Mouse (Mus musculus): ENCODE data around the gene Agmo. TPM values are rescaled to one million over a fixed set of nuclear protein-coding genes. Genes with fewer than 3 reads are reported as not detected.

The Agmo gene
- total RNA-seq, 2 experiments from 2014 or later = 4.0 to 4.8 TPM

DNA sequence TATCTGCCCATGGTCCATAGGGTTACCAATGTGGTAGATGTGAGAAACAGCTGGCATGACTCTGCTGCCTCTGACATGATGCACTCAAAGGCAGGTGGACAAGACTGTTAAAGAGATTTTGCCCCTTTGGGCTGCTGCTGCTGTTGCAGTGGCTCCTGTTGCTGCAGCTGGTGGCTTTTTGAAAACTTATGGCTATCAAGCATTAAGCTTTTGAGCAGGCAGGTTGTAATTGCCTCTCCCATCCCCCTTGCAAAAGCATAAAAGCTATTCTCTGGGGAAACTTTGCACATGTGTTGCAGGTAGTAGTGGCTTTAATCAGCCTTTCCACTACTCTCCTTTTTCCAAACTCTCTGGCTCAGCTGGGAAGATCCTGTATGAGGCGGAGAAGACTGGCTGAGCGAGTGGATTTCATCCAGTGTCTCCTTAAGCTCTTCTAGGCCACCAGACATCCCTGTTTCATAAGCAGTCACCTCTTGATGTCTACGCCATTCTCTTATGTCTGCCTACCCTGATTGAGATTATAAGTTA is 201.1 kb downstream of the Agmo start:
- no peak for DNase-seq

DNA sequence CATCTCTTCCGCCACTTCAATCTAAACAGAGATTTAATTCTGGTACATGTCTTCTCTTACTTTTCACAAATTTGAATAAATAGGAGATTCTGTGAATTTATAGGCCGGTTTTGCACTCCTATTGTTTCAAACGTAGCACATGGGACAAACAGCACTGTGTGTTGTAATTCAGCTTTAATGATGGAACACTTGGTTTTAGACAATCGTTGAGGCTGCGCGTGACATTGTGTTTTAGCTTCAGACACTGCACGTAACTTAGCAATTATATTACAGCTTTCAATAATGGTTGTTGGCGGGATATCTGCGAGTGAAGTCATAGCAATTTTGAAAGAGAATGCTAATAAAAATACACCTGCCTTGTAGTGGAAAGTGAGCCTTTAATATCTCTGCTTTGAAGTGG is 203.8 kb downstream of the Agmo start:
- DNase-seq = no peak

DNA sequence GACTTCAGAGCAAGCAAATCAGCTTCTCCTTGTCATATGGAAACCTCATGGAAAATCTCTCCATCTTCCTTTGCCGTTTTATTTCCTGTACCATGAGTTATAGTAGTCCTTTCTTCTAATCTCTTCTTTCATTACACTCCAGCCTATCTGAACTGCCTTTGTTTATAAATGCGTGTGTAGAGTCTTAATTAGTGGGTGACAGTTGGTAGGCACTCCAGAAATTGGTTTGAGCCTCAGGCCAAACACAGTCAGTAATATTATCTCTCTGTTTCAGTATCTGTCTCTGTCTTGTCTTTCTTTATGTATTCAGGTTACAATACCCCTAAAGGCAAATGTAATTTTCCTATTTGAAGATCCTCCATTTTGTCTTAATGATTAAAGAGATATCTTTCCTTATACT is 208.2 kb downstream of the Agmo start:
- DNase-seq = no peak

- peak; percentile 24 to 31 for DNase-seq
Observed at GRCm38 (mm10) chr12:37450366-37451156, 209.1 kb downstream of the Agmo start.

DNA sequence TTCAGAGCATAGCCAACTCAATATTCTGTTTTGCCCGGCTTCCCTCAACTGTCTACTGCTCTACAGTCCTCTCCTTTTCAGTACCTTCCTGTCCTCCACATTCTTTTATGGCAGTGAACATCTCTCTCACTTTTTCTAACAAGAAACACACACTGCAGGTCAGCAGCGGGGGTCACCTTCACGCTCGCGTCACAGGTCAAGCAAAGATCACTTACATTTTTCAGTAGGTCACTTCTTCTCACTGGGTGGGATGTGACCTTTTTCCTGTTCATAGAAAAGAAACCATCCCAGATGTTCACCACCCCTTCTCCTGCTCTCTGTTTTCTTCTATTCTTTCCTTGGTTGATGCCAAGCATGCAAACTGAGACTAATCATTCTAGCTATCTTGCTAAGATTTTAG is 230.2 kb downstream of the Agmo start:
- no peak for DNase-seq

DNA sequence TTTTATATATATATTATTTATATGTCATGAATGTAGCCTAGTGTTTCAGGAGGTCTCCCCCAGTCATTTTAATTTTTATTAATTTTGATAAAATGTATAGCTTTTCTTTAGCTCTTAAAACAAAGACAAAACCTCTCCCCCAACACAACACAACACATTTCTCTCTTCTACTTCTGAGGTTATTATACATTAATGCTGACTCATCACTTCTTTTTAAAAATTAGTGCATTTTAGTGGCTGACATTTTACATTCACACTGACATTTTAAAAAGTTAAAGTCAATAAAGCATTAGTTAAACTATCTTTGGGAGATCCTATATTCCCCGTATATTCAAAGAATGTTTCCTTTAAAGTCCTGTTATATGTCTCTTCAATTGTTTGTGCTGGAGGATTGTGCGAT is 235.4 kb downstream of the Agmo start:
- no peak for DNase-seq

DNA sequence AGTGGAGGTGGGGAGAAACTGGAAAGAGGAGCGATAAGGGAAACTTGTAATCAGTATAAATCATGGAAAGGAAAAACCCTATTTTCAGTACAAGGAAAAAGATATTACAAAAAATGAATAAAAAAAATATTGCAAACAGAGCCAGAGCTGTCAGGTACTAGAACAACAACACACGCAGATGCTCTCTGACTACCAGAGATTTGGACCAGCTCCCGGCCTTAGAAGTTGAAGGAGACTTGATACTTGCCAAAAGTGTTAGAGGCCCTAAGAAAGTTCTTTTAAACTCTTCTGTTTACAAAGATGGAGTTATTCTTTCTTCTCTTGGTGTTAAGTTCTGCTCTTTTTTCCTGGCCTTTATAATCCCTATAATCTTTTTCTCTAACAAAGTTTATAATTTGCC is 246.6 kb downstream of the Agmo start:
- no peak for DNase-seq

DNA sequence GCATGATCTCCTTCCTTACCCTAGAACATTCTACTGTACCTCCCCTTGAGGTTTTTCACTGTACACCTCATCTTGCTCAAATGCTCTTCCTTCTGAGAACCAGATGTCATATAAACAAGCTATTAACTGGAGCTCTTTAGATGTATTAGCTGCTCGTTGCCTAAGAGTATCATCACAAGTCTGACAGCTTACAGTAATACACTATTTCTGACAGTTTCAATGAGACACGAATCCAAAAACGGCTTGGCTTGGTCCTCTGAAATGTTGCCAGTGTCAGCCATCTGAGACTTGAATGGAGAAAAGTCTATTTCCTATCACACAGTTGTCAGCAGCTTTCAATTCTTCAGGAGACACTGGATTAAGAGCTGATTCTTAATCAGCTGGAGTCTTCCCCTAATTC is 257.4 kb downstream of the Agmo start:
- no peak for DNase-seq

GRCm38 (mm10) chr12:37507406-37507805 is 266.0 kb downstream of the Agmo start:
- no peak for DNase-seq

GRCm38 (mm10) chr12:37507826-37508225 is 266.4 kb downstream of the Agmo start:
- DNase-seq = no peak

GRCm38 (mm10) chr12:37521772-37522171 is 280.3 kb downstream of the Agmo start:
- DNase-seq = peak in 1 of 2 experiments; percentile 2

- no peak for DNase-seq
Observed at GRCm38 (mm10) chr12:37524662-37525061, 283.2 kb downstream of the Agmo start.

- no peak for DNase-seq
Observed at GRCm38 (mm10) chr12:37540994-37541393, 299.6 kb downstream of the Agmo start.

DNA sequence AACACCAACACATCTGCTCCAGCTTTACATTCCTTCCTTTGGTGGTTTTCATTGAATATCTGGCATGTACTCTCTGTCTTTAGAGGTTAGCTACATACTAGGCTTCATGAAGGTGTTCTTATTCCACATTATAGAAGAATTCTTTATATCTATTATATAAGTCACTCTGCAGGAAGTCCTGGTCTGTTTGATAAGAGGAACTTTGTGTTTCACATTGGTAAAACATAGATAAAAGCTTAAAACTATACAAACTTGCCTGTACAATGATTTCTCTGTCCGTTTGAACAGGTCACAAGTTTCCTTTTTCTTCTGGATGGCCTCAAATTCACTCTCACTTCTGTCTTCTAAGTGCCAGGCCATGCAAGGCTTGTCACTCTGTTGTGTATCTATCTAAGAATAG is 316.8 kb downstream of the Agmo start:
- DNase-seq = no peak

DNA sequence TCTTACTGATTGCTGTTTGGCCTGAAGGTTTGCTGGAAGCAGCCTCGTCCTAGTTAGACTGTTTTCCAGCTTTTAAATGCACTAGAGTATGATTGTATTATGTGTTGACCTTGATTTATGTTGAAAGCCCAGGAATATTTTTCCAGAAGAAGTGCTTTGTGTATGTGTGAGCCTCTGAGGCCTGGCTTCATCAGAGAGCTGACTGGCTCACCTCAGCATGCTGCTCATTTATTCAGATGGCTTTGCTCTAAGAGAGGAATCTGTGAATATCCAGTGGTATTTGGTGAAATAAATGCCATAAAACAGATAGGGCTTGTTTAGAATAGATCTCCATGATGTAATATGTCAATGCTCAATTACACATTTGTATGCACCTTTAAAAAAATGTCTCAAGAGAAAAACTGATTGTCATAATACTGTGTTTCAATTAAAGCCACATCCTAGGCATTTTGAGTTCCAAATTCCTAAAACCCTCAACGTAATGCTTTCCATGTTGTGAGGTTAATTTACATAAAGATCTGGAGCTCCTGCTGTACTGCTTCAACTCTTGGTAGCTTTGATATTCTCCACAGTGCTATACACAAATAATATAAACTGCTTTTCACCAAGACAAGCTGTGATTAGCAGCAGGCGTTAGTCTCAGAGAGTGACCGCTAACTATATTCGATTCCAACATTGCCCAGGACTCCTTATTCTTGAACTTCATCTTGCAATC is 324.6 kb downstream of the Agmo start:
- no peak for DNase-seq

DNA sequence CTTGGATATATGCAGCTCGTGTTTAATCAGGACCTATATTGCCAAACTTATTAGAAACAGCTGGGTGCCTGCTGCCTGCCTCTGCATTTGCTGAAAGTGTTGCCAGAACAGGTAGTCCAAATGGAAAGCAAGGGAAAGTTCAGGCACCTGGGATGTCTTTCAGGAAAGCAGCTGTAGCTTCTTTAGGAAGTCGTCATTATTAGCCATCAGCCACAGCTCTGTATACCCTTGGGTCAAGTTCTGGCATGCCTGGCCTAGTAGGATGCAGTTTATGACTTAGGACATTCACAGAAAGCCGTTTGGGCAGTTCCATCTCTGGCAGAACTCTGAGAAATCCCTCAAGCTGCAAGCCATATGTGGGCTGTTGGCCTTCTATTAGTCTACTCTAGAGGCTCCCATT is 330.5 kb downstream of the Agmo start:
- DNase-seq = no peak

- no peak for DNase-seq
Observed at GRCm38 (mm10) chr12:37582777-37583176, 341.3 kb downstream of the Agmo start.

DNA sequence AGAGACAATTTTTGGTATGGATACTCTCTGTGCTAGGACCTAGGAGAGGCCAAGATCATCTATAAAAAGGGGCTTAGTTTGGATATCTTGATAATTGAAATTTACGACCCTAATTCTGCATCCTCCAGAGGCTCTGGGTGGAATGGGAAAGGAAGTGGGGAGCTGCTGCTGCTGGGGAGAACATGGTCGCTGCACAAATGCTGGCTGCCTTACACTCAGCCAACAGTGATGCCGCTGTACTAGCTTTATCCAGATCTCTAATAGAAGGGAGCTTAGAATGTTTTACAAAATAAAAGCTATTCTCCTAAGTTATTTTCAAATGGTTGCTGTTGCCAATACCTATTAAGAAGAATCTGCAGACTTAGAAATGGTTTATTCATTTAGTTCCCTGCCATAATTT is 351.4 kb downstream of the Agmo start:
- DNase-seq = no peak

DNA sequence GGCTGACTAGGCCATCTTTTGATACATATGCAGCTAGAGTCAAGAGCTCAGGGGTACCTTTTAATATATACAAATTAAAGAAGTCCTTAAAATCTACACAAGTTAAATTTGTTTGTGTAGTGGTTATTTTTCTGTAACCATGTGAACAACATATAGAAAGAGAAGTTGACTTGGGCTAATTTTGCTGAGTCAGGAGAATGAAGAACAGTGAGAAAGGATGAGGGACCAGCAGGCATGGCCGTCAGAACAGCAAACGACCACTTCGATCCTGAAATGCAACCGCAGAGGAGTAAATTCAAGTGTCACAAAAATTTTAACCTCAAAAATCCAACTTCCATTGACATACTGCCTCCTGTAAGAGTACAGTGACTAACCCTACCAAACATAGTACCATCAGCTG is 371.4 kb downstream of the Agmo start:
- DNase-seq = no peak

DNA sequence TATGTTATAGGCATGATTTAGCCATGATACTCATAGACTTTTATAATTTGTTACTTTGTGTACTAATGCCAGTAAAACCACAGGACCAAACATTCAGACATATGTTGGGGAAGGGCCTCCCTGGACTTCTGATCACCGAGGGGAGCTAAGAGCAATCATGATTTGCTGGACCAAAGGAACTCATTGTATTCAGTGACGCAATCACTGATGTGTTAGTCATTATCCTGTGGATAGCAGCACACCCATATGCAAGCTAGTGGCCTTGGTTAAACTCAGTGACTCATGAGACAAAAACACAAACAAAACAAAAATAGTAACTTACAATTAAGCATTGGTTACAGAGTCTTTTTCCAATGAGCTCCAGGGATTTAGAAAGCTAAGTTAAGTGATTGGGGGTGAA is 373.3 kb downstream of the Agmo start:
- DNase-seq = no peak

- DNase-seq = no peak
Observed at GRCm38 (mm10) chr12:37624078-37624477, 382.6 kb downstream of the Agmo start.

All from layer of hippocampus, postnatal 36 days (tissue).